Mouse (Mus musculus): Measurements from ENCODE around the gene Lrp4. TPM values are rescaled to one million over a fixed set of nuclear protein-coding genes. Genes with fewer than 3 reads are reported as not detected.
A peak's percentile ranks its signal among the peaks of the same experiment; 100 is the strongest.

Lrp4 gene
- 3.3 and 4.5 TPM in 2 replicates for polyA plus RNA-seq (2011; ENCODE audit: insufficient read depth, insufficient read length, low replicate concordance, missing spikeins)

- WGBS = 4% methylated on average over 30 of the region's 36 CpGs
- TF ChIP-seq POLR2A (IDR thresholded peaks at IDR 0.05; ENCODE audit: borderline replicate concordance, control insufficient read depth, low read depth, low read length) (no peak), CTCF (IDR thresholded peaks at IDR 0.05; ENCODE audit: control insufficient read depth, insufficient read depth, low read length) (no peak)
- Histone ChIP-seq H3K4me1 (ENCODE audit: control insufficient read depth, insufficient read depth, low read length) (no peaks in the 10 kb centered on the region; the same call in 1 of the 2 replicates), H3K27ac (ENCODE audit: control insufficient read depth, insufficient read depth, low read depth, low read length, poor library complexity) (0 out of 2 replicates have a peak within 1 kb of the TSS, but pooled peaks have one; percentile 10), H3K4me3 (replicated peaks; ENCODE audit: control insufficient read depth, low read depth, low read length) (peak within 1 kb of the TSS; percentile 35)
These were observed at the start of gene Lrp4 for GRCm38 (mm10) chr2:91457259-91457655. Gene Lrp4, plus strand, starts transcription at chr2:91457511.

- Histone ChIP-seq H3K4me1 (ENCODE audit: control insufficient read depth, insufficient read depth, low read length) (peaks cover 2% of the 10 kb centered on the region; the same call in 1 of the 2 replicates), H3K27ac (ENCODE audit: control insufficient read depth, insufficient read depth, low read depth, low read length, poor library complexity) (no peak overlapping the region), H3K4me3 (replicated peaks; ENCODE audit: control insufficient read depth, low read depth, low read length) (no peak overlapping the region)
- TF ChIP-seq CTCF (IDR thresholded peaks at IDR 0.05; ENCODE audit: control insufficient read depth, insufficient read depth, low read length) = no peak
- TF ChIP-seq POLR2A (IDR thresholded peaks at IDR 0.05; ENCODE audit: borderline replicate concordance, control insufficient read depth, low read depth, low read length) = no peak
- WGBS = 84% methylated on average over 2 of the region's 2 CpGs
These were observed 49.3 kb upstream of the Lrp4 start for GRCm38 (mm10) chr2:91408031-91408430.

- WGBS = 87% methylated on average over 2 of the region's 2 CpGs
- H3K4me1 ChIP-seq (ENCODE audit: control insufficient read depth, insufficient read depth, low read length) = peaks cover 2% of the 10 kb centered on the region; the same call in 1 of the 2 replicates
- no peak overlapping the region for H3K27ac ChIP-seq (ENCODE audit: control insufficient read depth, insufficient read depth, low read depth, low read length, poor library complexity)
- TF ChIP-seq POLR2A (IDR thresholded peaks at IDR 0.05; ENCODE audit: borderline replicate concordance, control insufficient read depth, low read depth, low read length) = no peak
- no peak for TF ChIP-seq CTCF (IDR thresholded peaks at IDR 0.05; ENCODE audit: control insufficient read depth, insufficient read depth, low read length)
- H3K4me3 ChIP-seq (replicated peaks; ENCODE audit: control insufficient read depth, low read depth, low read length) = no peak overlapping the region
These were observed 45.8 kb upstream of the Lrp4 start for GRCm38 (mm10) chr2:91411473-91411872.

GRCm38 (mm10) chr2:91412361-91412760 lies 45.0 kb upstream of the Lrp4 start:
- H3K4me1 ChIP-seq (ENCODE audit: control insufficient read depth, insufficient read depth, low read length) = peaks cover 2% of the 10 kb centered on the region; the same call in 1 of the 2 replicates
- no peak overlapping the region for H3K4me3 ChIP-seq (replicated peaks; ENCODE audit: control insufficient read depth, low read depth, low read length)
- TF ChIP-seq POLR2A (IDR thresholded peaks at IDR 0.05; ENCODE audit: borderline replicate concordance, control insufficient read depth, low read depth, low read length) = no peak
- no peak for TF ChIP-seq CTCF (IDR thresholded peaks at IDR 0.05; ENCODE audit: control insufficient read depth, insufficient read depth, low read length)
- H3K27ac ChIP-seq (ENCODE audit: control insufficient read depth, insufficient read depth, low read depth, low read length, poor library complexity) = no peak overlapping the region
- 37% methylated on average over 5 of the region's 5 CpGs for WGBS

GRCm38 (mm10) chr2:91413811-91414210 lies 43.5 kb upstream of the Lrp4 start:
- H3K27ac ChIP-seq (ENCODE audit: control insufficient read depth, insufficient read depth, low read depth, low read length, poor library complexity) = no peak overlapping the region
- no peak for TF ChIP-seq POLR2A (IDR thresholded peaks at IDR 0.05; ENCODE audit: borderline replicate concordance, control insufficient read depth, low read depth, low read length)
- TF ChIP-seq CTCF (IDR thresholded peaks at IDR 0.05; ENCODE audit: control insufficient read depth, insufficient read depth, low read length) = no peak
- H3K4me1 ChIP-seq (ENCODE audit: control insufficient read depth, insufficient read depth, low read length) = peaks cover 2% of the 10 kb centered on the region; the same call in 1 of the 2 replicates
- 78% methylated on average over 1 of the region's 1 CpGs for WGBS
- no peak overlapping the region for H3K4me3 ChIP-seq (replicated peaks; ENCODE audit: control insufficient read depth, low read depth, low read length)

GRCm38 (mm10) chr2:91421641-91422040 lies 35.7 kb upstream of the Lrp4 start:
- Histone ChIP-seq H3K4me3 (replicated peaks; ENCODE audit: control insufficient read depth, low read depth, low read length) (no peak overlapping the region), H3K4me1 (ENCODE audit: control insufficient read depth, insufficient read depth, low read length) (no peaks in the 10 kb centered on the region; the same call in 1 of the 2 replicates), H3K27ac (ENCODE audit: control insufficient read depth, insufficient read depth, low read depth, low read length, poor library complexity) (no peak overlapping the region)
- 82% methylated on average over 5 of the region's 5 CpGs for WGBS
- TF ChIP-seq POLR2A (IDR thresholded peaks at IDR 0.05; ENCODE audit: borderline replicate concordance, control insufficient read depth, low read depth, low read length) (no peak), CTCF (IDR thresholded peaks at IDR 0.05; ENCODE audit: control insufficient read depth, insufficient read depth, low read length) (no peak)

- Histone ChIP-seq H3K4me1 (ENCODE audit: control insufficient read depth, insufficient read depth, low read length) (no peaks in the 10 kb centered on the region; the same call in 1 of the 2 replicates), H3K27ac (ENCODE audit: control insufficient read depth, insufficient read depth, low read depth, low read length, poor library complexity) (no peak overlapping the region), H3K4me3 (replicated peaks; ENCODE audit: control insufficient read depth, low read depth, low read length) (no peak overlapping the region)
- TF ChIP-seq POLR2A (IDR thresholded peaks at IDR 0.05; ENCODE audit: borderline replicate concordance, control insufficient read depth, low read depth, low read length) (no peak), CTCF (IDR thresholded peaks at IDR 0.05; ENCODE audit: control insufficient read depth, insufficient read depth, low read length) (no peak)
- 81% methylated on average over 7 of the region's 7 CpGs for WGBS
These were observed 33.1 kb upstream of the Lrp4 start for GRCm38 (mm10) chr2:91424061-91424720.

- no peak for TF ChIP-seq CTCF (IDR thresholded peaks at IDR 0.05; ENCODE audit: control insufficient read depth, insufficient read depth, low read length)
- TF ChIP-seq POLR2A (IDR thresholded peaks at IDR 0.05; ENCODE audit: borderline replicate concordance, control insufficient read depth, low read depth, low read length) = no peak
- Histone ChIP-seq H3K4me1 (ENCODE audit: control insufficient read depth, insufficient read depth, low read length) (no peaks in the 10 kb centered on the region; the same call in 1 of the 2 replicates), H3K27ac (ENCODE audit: control insufficient read depth, insufficient read depth, low read depth, low read length, poor library complexity) (no peak overlapping the region), H3K4me3 (replicated peaks; ENCODE audit: control insufficient read depth, low read depth, low read length) (no peak overlapping the region)
- 69% methylated on average over 1 of the region's 1 CpGs for WGBS
These were observed 31.0 kb upstream of the Lrp4 start for GRCm38 (mm10) chr2:91426321-91426720.
